33 mouse cellular contexts compared by ENCODE assay signal in the genomic region with DNA sequence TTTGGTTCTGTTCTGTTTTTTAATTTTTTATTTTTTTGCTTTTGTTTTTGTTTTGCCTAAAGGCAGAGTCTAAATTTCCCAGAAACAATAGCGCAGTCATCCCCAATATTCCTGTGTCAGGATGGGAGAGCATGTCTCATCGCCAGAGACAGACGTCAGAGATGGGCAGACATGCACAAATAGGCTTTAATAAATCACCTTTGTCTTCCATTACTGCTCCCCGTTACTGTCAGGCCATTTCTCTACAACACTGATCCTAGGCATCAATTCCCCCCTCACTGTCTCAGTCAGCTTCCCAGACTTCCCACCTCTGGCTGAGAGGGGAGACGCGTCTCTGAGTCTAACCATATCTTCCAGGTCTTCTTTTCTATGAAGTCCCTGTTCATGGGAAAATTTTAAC.
"Had no signal": no experiment of that assay in that cellular context is flagged by ENCODE, and none has a peak within 500 bp of the region (broad histone marks: within the 10 kb centered on the region; RNA-seq: fewer than 3 reads in every experiment).

No protein-coding gene starts in this region.

- H3K36me3 ChIP-seq: heart, embryonic 10.5 days; heart, embryonic 13.5 days; heart, embryonic 15.5 days; hindbrain, embryonic 10.5 days; hindbrain, embryonic 12.5 days; hindbrain, embryonic 13.5 days; hindbrain, embryonic 15.5 days; intestine, embryonic 15.5 days; kidney, embryonic 15.5 days had no signal

- H3K9ac ChIP-seq: heart, embryonic 13.5 days; heart, embryonic 15.5 days; hindbrain, embryonic 12.5 days; hindbrain, embryonic 13.5 days; hindbrain, embryonic 15.5 days; intestine, embryonic 15.5 days; kidney, embryonic 15.5 days had no signal

- H3K4me2 ChIP-seq: heart, embryonic 11.5 days; heart, embryonic 13.5 days; heart, embryonic 15.5 days; hindbrain, embryonic 12.5 days; hindbrain, embryonic 13.5 days; hindbrain, embryonic 15.5 days; intestine, embryonic 15.5 days; kidney, embryonic 15.5 days had no signal

- H3K9me3 ChIP-seq: heart, embryonic 10.5 days; heart, embryonic 13.5 days; heart, embryonic 15.5 days; hindbrain, embryonic 10.5 days; hindbrain, embryonic 12.5 days; hindbrain, embryonic 13.5 days; hindbrain, embryonic 15.5 days; intestine, embryonic 15.5 days; kidney, embryonic 15.5 days had no signal

- ATAC-seq: hindbrain, embryonic 16.5 days; hindbrain, postnatal 0 days; inflammation-experienced regulatory T-cells, adult 6 months; intestine, embryonic 15.5 days; intestine, embryonic 16.5 days had no signal

- H3K27me3 ChIP-seq: heart, embryonic 13.5 days; heart, embryonic 15.5 days; hindbrain, embryonic 12.5 days; hindbrain, embryonic 15.5 days; intestine, embryonic 15.5 days; kidney, embryonic 15.5 days had no signal

- H3K27ac ChIP-seq: heart, embryonic 10.5 days; heart, embryonic 13.5 days; heart, embryonic 15.5 days; hindbrain, embryonic 10.5 days; hindbrain, embryonic 12.5 days; hindbrain, embryonic 13.5 days; hindbrain, embryonic 15.5 days; hindbrain, postnatal 0 days; intestine, embryonic 15.5 days; kidney, embryonic 15.5 days; kidney, postnatal 0 days; layer of hippocampus, adult 2 months; left cerebral cortex, adult 2 months had no signal

- DNase-seq: heart, postnatal 10 days; heart, postnatal 14 days; heart, postnatal 36 days; heart, postnatal 4 days; kidney, adult 11 months; kidney, adult 18-20 months; kidney, adult 2 months; kidney, adult 8-10 months; kidney, adult 9 months; kidney, postnatal 10 days; kidney, postnatal 14 days; kidney, postnatal 25 days; kidney, postnatal 36 days; kidney, postnatal 4 days; layer of hippocampus, adult 9-11 months; layer of hippocampus, postnatal 36 days had no signal

- H3K4me1 ChIP-seq: heart, embryonic 10.5 days; heart, embryonic 15.5 days; hindbrain, embryonic 10.5 days; intestine, embryonic 15.5 days had no signal

- H3K4me3 ChIP-seq: heart, embryonic 10.5 days; heart, embryonic 13.5 days; heart, embryonic 15.5 days; hindbrain, embryonic 10.5 days; hindbrain, embryonic 12.5 days; hindbrain, embryonic 13.5 days; hindbrain, embryonic 15.5 days; intestine, embryonic 15.5 days; kidney, embryonic 15.5 days; layer of hippocampus, adult 2 months; left cerebral cortex, adult 2 months had no signal
